In genomic region chr17:80728062-80728858, GRCm38 (mm10) we compare ENCODE assay signal across 7 mouse cellular contexts. TPM values are rescaled to one million over a fixed set of nuclear protein-coding genes. Genes with fewer than 3 reads are reported as not detected.
DNase-seq lines count a peak whose midpoint lies in the region; ATAC-seq and TF ChIP-seq lines count a peak whose summit lies in the region.

Gene Map4k3, minus strand, starts transcription at chr17:80728485.

- TF ChIP-seq POLR2A in small intestine, adult 2 months (IDR thresholded peaks at IDR 0.05; ENCODE audit: low read depth, low read length) = peak; percentile 48

- peak within 1 kb of the TSS; percentile 99 for H3K27ac ChIP-seq in intestine, postnatal 0 days (ENCODE audit: low read depth, low read length)
- peak within 1 kb of the TSS; percentile 99 for H3K27ac ChIP-seq in limb, embryonic 10.5 days
- H3K27ac ChIP-seq in midbrain, embryonic 12.5 days (replicated peaks) = peak within 1 kb of the TSS; percentile 94
- H3K27ac ChIP-seq in small intestine, adult 2 months (ENCODE audit: insufficient read depth, low read depth, low read length) = peak within 1 kb of the TSS; percentile 99

- no peaks in the 10 kb centered on the region for H3K9me3 ChIP-seq in intestine, postnatal 0 days (ENCODE audit: control insufficient read depth)
- H3K9me3 ChIP-seq in limb, embryonic 10.5 days (replicated peaks) = no peaks in the 10 kb centered on the region
- H3K9me3 ChIP-seq in midbrain, embryonic 12.5 days = no peaks in the 10 kb centered on the region

- DNase-seq in adrenal gland, adult (ENCODE audit: inconsistent age in 2 of 2, low spot score in 1 of 2) = peak; percentile 91 to 96
- peak; percentile 89 for DNase-seq in embryo, embryonic 11 days
- peak; percentile 92 for DNase-seq in gonadal fat pad, adult 2 months (ENCODE audit: low read depth)
- DNase-seq in limb, embryonic 10.5 days (ENCODE audit: low spot score) = peak; percentile 90

- no peak for TF ChIP-seq CTCF in intestine, postnatal 0 days (IDR thresholded peaks at IDR 0.05; ENCODE audit: low read depth)
- no peak for TF ChIP-seq CTCF in small intestine, adult 2 months (IDR thresholded peaks at IDR 0.05; ENCODE audit: extremely low read depth, insufficient read length, insufficient replicate concordance, low read depth, low read length)

- H3K4me2 ChIP-seq in intestine, postnatal 0 days (replicated peaks; ENCODE audit: low read depth) = peak within 1 kb of the TSS; percentile 75
- H3K4me2 ChIP-seq in midbrain, embryonic 12.5 days (replicated peaks) = peak within 1 kb of the TSS; percentile 66

- under 1% methylated on average over 62 of the region's 64 CpGs for WGBS in intestine, postnatal 0 days
- WGBS in limb, embryonic 10.5 days = under 1% methylated on average over 60 of the region's 64 CpGs
- WGBS in midbrain, embryonic 12.5 days = under 1% methylated on average over 54 of the region's 64 CpGs
- 2% methylated on average over 62 of the region's 64 CpGs for WGBS in small intestine, adult 2 months

- H3K36me3 ChIP-seq in intestine, postnatal 0 days (ENCODE audit: control insufficient read depth, insufficient read depth) = no peaks in the 10 kb centered on the region
- H3K36me3 ChIP-seq in limb, embryonic 10.5 days = peaks cover 16% of the 10 kb centered on the region
- H3K36me3 ChIP-seq in midbrain, embryonic 12.5 days = peaks cover 5% of the 10 kb centered on the region; the same call in 1 of the 2 replicates
- H3K36me3 ChIP-seq in small intestine, adult 2 months (ENCODE audit: control insufficient read depth, insufficient read depth, low read length) = 0 out of 2 replicates have a peak, but pooled peaks cover 2% of the 10 kb centered on the region

- H3K27me3 ChIP-seq in intestine, postnatal 0 days (replicated peaks; ENCODE audit: control insufficient read depth, insufficient read depth, low read length) = no peaks in the 10 kb centered on the region
- no peaks in the 10 kb centered on the region for H3K27me3 ChIP-seq in limb, embryonic 10.5 days (ENCODE audit: low read depth, poor library complexity, severe bottlenecking)
- H3K27me3 ChIP-seq in midbrain, embryonic 12.5 days = no peaks in the 10 kb centered on the region
- H3K27me3 ChIP-seq in small intestine, adult 2 months (ENCODE audit: control insufficient read depth, insufficient read depth, low read length) = no peaks in the 10 kb centered on the region

- H3K4me1 ChIP-seq in intestine, postnatal 0 days (replicated peaks; ENCODE audit: control insufficient read depth, insufficient read depth, low read length) = no peaks in the 10 kb centered on the region; the same call in 1 of the 2 replicates
- peaks cover 20% of the 10 kb centered on the region for H3K4me1 ChIP-seq in limb, embryonic 10.5 days
- H3K4me1 ChIP-seq in midbrain, embryonic 12.5 days = peaks cover 24% of the 10 kb centered on the region
- peaks cover 3% of the 10 kb centered on the region for H3K4me1 ChIP-seq in small intestine, adult 2 months (ENCODE audit: control insufficient read depth, insufficient read depth, insufficient read length, low read length)

- ATAC-seq in intestine, postnatal 0 days = peak; percentile 97
- ATAC-seq in midbrain, embryonic 12.5 days (ENCODE audit: low FRiP score, low read depth) = peak; percentile 96

- peak within 1 kb of the TSS; percentile 88 for H3K4me3 ChIP-seq in intestine, postnatal 0 days (ENCODE audit: low read depth, low read length)
- peak within 1 kb of the TSS; percentile 99 for H3K4me3 ChIP-seq in limb, embryonic 10.5 days
- peak within 1 kb of the TSS; percentile 90 for H3K4me3 ChIP-seq in midbrain, embryonic 12.5 days
- peak within 1 kb of the TSS; percentile 79 for H3K4me3 ChIP-seq in small intestine, adult 2 months (ENCODE audit: low read depth, low read length)

- H3K9ac ChIP-seq in intestine, postnatal 0 days (ENCODE audit: low read depth, low read length) = peak within 1 kb of the TSS; percentile 98
- H3K9ac ChIP-seq in midbrain, embryonic 12.5 days (replicated peaks) = peak within 1 kb of the TSS; percentile 97

RNA-seq across cellular contexts. Expression of gene Map4k3, which starts in this region (rescaled TPM):
- 20.0 and 24.4 TPM in 2 replicates for polyA plus RNA-seq in gonadal fat pad, adult 2 months (2012; rRNA removed)
- polyA plus RNA-seq in intestine, postnatal 0 days (2015; fragmentation: Nextera tagmentation; extraction: Ambion mirVana) = 13.5 and 13.8 TPM in 2 replicates
- 19.3 and 25.3 TPM in 2 replicates for polyA plus RNA-seq in limb, embryonic 10.5 days (2016; fragmentation: Nextera tagmentation; extraction: Ambion mirVana)
- polyA plus RNA-seq in midbrain, embryonic 12.5 days (2016; fragmentation: Nextera tagmentation; extraction: Ambion mirVana) = 31.3 and 34.4 TPM in 2 replicates
- polyA plus RNA-seq in small intestine, adult 2 months (2012; rRNA removed) = 4.2 and 9.4 TPM in 2 replicates

Comparison
In these comparisons a context has a peak if more than half of its experiments do, and no peak if none do; other contexts are left out.
1. Peak in every context shown above with its lines: DNase-seq, ATAC-seq, H3K4me3 ChIP-seq and H3K27ac ChIP-seq.